Mouse (Mus musculus): Measurements from ENCODE around the gene Topaz1. TPM values are rescaled to one million over a fixed set of nuclear protein-coding genes. Genes with fewer than 3 reads are reported as not detected.
A peak's percentile ranks its signal among the peaks of the same experiment; 100 is the strongest.

Topaz1 gene
- polyA plus RNA-seq (2015; fragmentation: Nextera tagmentation; extraction: Ambion mirVana): 0.04 and 0.16 TPM in 2 replicates

- ATAC-seq: no peak
- H3K27me3 ChIP-seq (replicated peaks; ENCODE audit: control insufficient read depth, insufficient read depth, low read length): no peaks in the 10 kb centered on the region
These were observed at the start of gene Topaz1 for GRCm38 (mm10) chr9:122747060-122747459. TSS of gene Topaz1 (plus strand) at chr9:122747346.

GRCm38 (mm10) chr9:122701817-122702216 is 45.3 kb upstream of the Topaz1 start:
- no peaks in the 10 kb centered on the region for H3K36me3 ChIP-seq (ENCODE audit: control insufficient read depth, insufficient read depth)
- WGBS: 4% methylated on average over 3 of the region's 3 CpGs
- ATAC-seq: no peak

More at GRCm38 (mm10) chr9:122747060-122747459, at the start of gene Topaz1:
- H3K4me3 ChIP-seq (ENCODE audit: low read depth, low read length): no peak within 1 kb of the TSS
- TF ChIP-seq CTCF (IDR thresholded peaks at IDR 0.05; ENCODE audit: low read depth): 0 out of 2 replicates have a peak, but pooled peaks have one; percentile 9
- WGBS: 76% methylated on average over 28 of the region's 28 CpGs
- H3K36me3 ChIP-seq (ENCODE audit: control insufficient read depth, insufficient read depth): no peaks in the 10 kb centered on the region
- H3K9ac ChIP-seq (ENCODE audit: low read depth, low read length): no peak within 1 kb of the TSS
- no peaks in the 10 kb centered on the region for H3K9me3 ChIP-seq (ENCODE audit: control insufficient read depth)
- H3K4me1 ChIP-seq (replicated peaks; ENCODE audit: control insufficient read depth, insufficient read depth, low read length): no peaks in the 10 kb centered on the region
- no peak within 1 kb of the TSS for H3K4me2 ChIP-seq (replicated peaks; ENCODE audit: low read depth)
- H3K27ac ChIP-seq (ENCODE audit: low read depth, low read length): no peak within 1 kb of the TSS

GRCm38 (mm10) chr9:122713836-122714235 is 33.3 kb upstream of the Topaz1 start:
- Histone ChIP-seq H3K27me3 (replicated peaks; ENCODE audit: control insufficient read depth, insufficient read depth, low read length) (no peaks in the 10 kb centered on the region), H3K4me1 (replicated peaks; ENCODE audit: control insufficient read depth, insufficient read depth, low read length) (no peaks in the 10 kb centered on the region), H3K27ac (ENCODE audit: low read depth, low read length) (no peak overlapping the region), H3K9me3 (ENCODE audit: control insufficient read depth) (no peaks in the 10 kb centered on the region), H3K4me2 (replicated peaks; ENCODE audit: low read depth) (no peak overlapping the region), H3K4me3 (ENCODE audit: low read depth, low read length) (no peak overlapping the region), H3K36me3 (ENCODE audit: control insufficient read depth, insufficient read depth) (no peaks in the 10 kb centered on the region), H3K9ac (ENCODE audit: low read depth, low read length) (no peak overlapping the region)
- WGBS: 30% methylated on average over 2 of the region's 2 CpGs
- TF ChIP-seq CTCF (IDR thresholded peaks at IDR 0.05; ENCODE audit: low read depth): no peak
- no peak for ATAC-seq

More at GRCm38 (mm10) chr9:122701817-122702216, 45.3 kb upstream of the Topaz1 start:
- H3K27me3 ChIP-seq (replicated peaks; ENCODE audit: control insufficient read depth, insufficient read depth, low read length): no peaks in the 10 kb centered on the region
- H3K4me2 ChIP-seq (replicated peaks; ENCODE audit: low read depth): no peak overlapping the region
- H3K9me3 ChIP-seq (ENCODE audit: control insufficient read depth): no peaks in the 10 kb centered on the region
- no peaks in the 10 kb centered on the region for H3K4me1 ChIP-seq (replicated peaks; ENCODE audit: control insufficient read depth, insufficient read depth, low read length)
- H3K9ac ChIP-seq (ENCODE audit: low read depth, low read length): no peak overlapping the region
- H3K27ac ChIP-seq (ENCODE audit: low read depth, low read length): no peak overlapping the region
- H3K4me3 ChIP-seq (ENCODE audit: low read depth, low read length): no peak overlapping the region
- TF ChIP-seq CTCF (IDR thresholded peaks at IDR 0.05; ENCODE audit: low read depth): no peak

- H3K4me2 ChIP-seq (replicated peaks; ENCODE audit: low read depth): no peak overlapping the region
- WGBS: 80% methylated on average over 2 of the region's 2 CpGs
- TF ChIP-seq CTCF (IDR thresholded peaks at IDR 0.05; ENCODE audit: low read depth): no peak
These were observed 32.1 kb upstream of the Topaz1 start for GRCm38 (mm10) chr9:122715046-122715445.

GRCm38 (mm10) chr9:122716131-122716921 is 30.8 kb upstream of the Topaz1 start:
- H3K9ac ChIP-seq (ENCODE audit: low read depth, low read length): no peak overlapping the region
- H3K27me3 ChIP-seq (replicated peaks; ENCODE audit: control insufficient read depth, insufficient read depth, low read length): no peaks in the 10 kb centered on the region; the same call in 1 of the 2 replicates
- no peaks in the 10 kb centered on the region for H3K4me1 ChIP-seq (replicated peaks; ENCODE audit: control insufficient read depth, insufficient read depth, low read length)
- ATAC-seq: no peak
- no peak for TF ChIP-seq CTCF (IDR thresholded peaks at IDR 0.05; ENCODE audit: low read depth)
- H3K9me3 ChIP-seq (ENCODE audit: control insufficient read depth): no peaks in the 10 kb centered on the region
- no peaks in the 10 kb centered on the region for H3K36me3 ChIP-seq (ENCODE audit: control insufficient read depth, insufficient read depth)
- 21% methylated on average over 7 of the region's 7 CpGs for WGBS
- no peak overlapping the region for H3K4me3 ChIP-seq (ENCODE audit: low read depth, low read length)
- no peak overlapping the region for H3K4me2 ChIP-seq (replicated peaks; ENCODE audit: low read depth)
- H3K27ac ChIP-seq (ENCODE audit: low read depth, low read length): no peak overlapping the region

More at GRCm38 (mm10) chr9:122715046-122715445, 32.1 kb upstream of the Topaz1 start:
- no peaks in the 10 kb centered on the region for H3K4me1 ChIP-seq (replicated peaks; ENCODE audit: control insufficient read depth, insufficient read depth, low read length)
- no peaks in the 10 kb centered on the region for H3K9me3 ChIP-seq (ENCODE audit: control insufficient read depth)
- no peak overlapping the region for H3K4me3 ChIP-seq (ENCODE audit: low read depth, low read length)
- no peaks in the 10 kb centered on the region for H3K36me3 ChIP-seq (ENCODE audit: control insufficient read depth, insufficient read depth)
- no peak overlapping the region for H3K9ac ChIP-seq (ENCODE audit: low read depth, low read length)
- H3K27ac ChIP-seq (ENCODE audit: low read depth, low read length): no peak overlapping the region
- H3K27me3 ChIP-seq (replicated peaks; ENCODE audit: control insufficient read depth, insufficient read depth, low read length): no peaks in the 10 kb centered on the region; the same call in 1 of the 2 replicates
- ATAC-seq: no peak

- Histone ChIP-seq H3K4me2 (replicated peaks; ENCODE audit: low read depth) (no peak overlapping the region), H3K4me1 (replicated peaks; ENCODE audit: control insufficient read depth, insufficient read depth, low read length) (no peaks in the 10 kb centered on the region), H3K4me3 (ENCODE audit: low read depth, low read length) (no peak overlapping the region), H3K9ac (ENCODE audit: low read depth, low read length) (no peak overlapping the region), H3K27me3 (replicated peaks; ENCODE audit: control insufficient read depth, insufficient read depth, low read length) (peaks cover 10% of the 10 kb centered on the region; the same call in 1 of the 2 replicates), H3K36me3 (ENCODE audit: control insufficient read depth, insufficient read depth) (no peaks in the 10 kb centered on the region), H3K9me3 (ENCODE audit: control insufficient read depth) (no peaks in the 10 kb centered on the region), H3K27ac (ENCODE audit: low read depth, low read length) (no peak overlapping the region)
- ATAC-seq: no peak
- no peak for TF ChIP-seq CTCF (IDR thresholded peaks at IDR 0.05; ENCODE audit: low read depth)
- 31% methylated on average over 4 of the region's 4 CpGs for WGBS
These were observed 24.9 kb upstream of the Topaz1 start for GRCm38 (mm10) chr9:122722296-122722695.

All from intestine, postnatal 0 days (tissue).